Mouse (Mus musculus): ENCODE measurements around the gene Zswim3.

DNA sequence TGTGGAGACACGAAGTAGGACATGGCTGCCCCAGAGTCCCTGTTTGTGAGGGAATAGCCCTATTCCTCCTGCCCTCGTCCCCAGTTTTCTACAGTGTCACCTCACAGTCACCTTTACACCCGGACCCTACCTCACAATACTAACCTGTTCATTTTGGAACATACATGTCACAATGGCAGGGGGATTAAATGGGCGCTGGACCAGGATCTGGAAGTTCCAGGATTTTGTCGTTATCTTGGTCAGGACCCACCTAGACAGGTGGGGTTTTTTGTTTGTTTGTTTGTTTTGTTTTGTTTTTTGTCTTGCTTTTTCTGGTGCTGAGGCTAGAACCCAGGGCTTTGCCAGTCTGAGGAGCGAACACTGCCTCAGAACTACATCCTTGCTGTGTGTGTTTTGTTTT lies 23.5 kb downstream of the Zswim3 start, which contains the start of gene Spata25:
- no peak for TF ChIP-seq CTCF (IDR thresholded peaks at IDR 0.05)
- TF ChIP-seq EP300 (IDR thresholded peaks at IDR 0.05): no peak
